ENCODE assay signal across 9 mouse cellular contexts in genomic region chr8:69939633-69940032, GRCm38 (mm10). TPM values are rescaled to one million over a fixed set of nuclear protein-coding genes. Genes with fewer than 3 reads are reported as not detected.
DNase-seq lines count a peak whose midpoint lies in the region; ATAC-seq and TF ChIP-seq lines count a peak whose summit lies in the region.
"Had no signal": no experiment of that assay in that cellular context is flagged by ENCODE, and none has a peak within 500 bp of the region (broad histone marks: within the 10 kb centered on the region; RNA-seq: fewer than 3 reads in every experiment).

No protein-coding gene starts in this region.

- H3K27ac ChIP-seq in neural tube, embryonic 15.5 days (replicated peaks), result no peak overlapping the region
- peak overlapping the region; percentile 56 for H3K27ac ChIP-seq in kidney, embryonic 15.5 days
- H3K27ac ChIP-seq in neural tube, embryonic 13.5 days (replicated peaks), result 0 out of 2 replicates have a peak overlapping the region, but pooled peaks have one; percentile 18
- no peak overlapping the region for H3K27ac ChIP-seq in midbrain, postnatal 0 days (ENCODE audit: low read depth, low read length)
- H3K27ac ChIP-seq: lung, embryonic 15.5 days had no signal

- H3K4me3 ChIP-seq in neural tube, embryonic 15.5 days (replicated peaks), result no peak overlapping the region
- H3K4me3 ChIP-seq in kidney, embryonic 15.5 days (replicated peaks), result no peak overlapping the region
- H3K4me3 ChIP-seq in neural tube, embryonic 13.5 days, result no peak overlapping the region
- H3K4me3 ChIP-seq in midbrain, postnatal 0 days (ENCODE audit: low read depth, low read length), result no peak overlapping the region
- H3K4me3 ChIP-seq: lung, embryonic 15.5 days had no signal

- no peak overlapping the region for H3K9ac ChIP-seq in neural tube, embryonic 15.5 days (replicated peaks)
- no peak overlapping the region for H3K9ac ChIP-seq in kidney, embryonic 15.5 days
- H3K9ac ChIP-seq in neural tube, embryonic 13.5 days, result no peak overlapping the region
- H3K9ac ChIP-seq in midbrain, postnatal 0 days (replicated peaks; ENCODE audit: low read length, poor library complexity, severe bottlenecking), result no peak overlapping the region
- H3K9ac ChIP-seq: lung, embryonic 15.5 days had no signal

- peak; percentile 27 for DNase-seq in neural tube, embryonic 10.5 days (ENCODE audit: extremely low spot score, low spot score)
- DNase-seq in gastrocnemius, adult 18-20 months (ENCODE audit: low spot score), result peak; percentile 76
- no peak for DNase-seq in left cerebral cortex, postnatal 36 days (ENCODE audit: low spot score in 2 of 2)
- no peak for DNase-seq in midbrain, postnatal 0 days (ENCODE audit: low spot score)

- intact Hi-C loops in left cerebral cortex, postnatal 36 days (cut with DNase I), result no loop called here

- no peak for ATAC-seq in neural tube, embryonic 15.5 days (ENCODE audit: low FRiP score)
- ATAC-seq in kidney, embryonic 15.5 days (replicated peaks; ENCODE audit: low FRiP score), result peak; percentile 86
- ATAC-seq in neural tube, embryonic 13.5 days (ENCODE audit: low read depth), result no peak
- no peak for ATAC-seq in frontal cortex, adult (ENCODE audit: low TSS enrichment)
- no peak for ATAC-seq in midbrain, postnatal 0 days (ENCODE audit: low FRiP score)

- no peak for TF ChIP-seq CTCF in midbrain, postnatal 0 days (IDR thresholded peaks at IDR 0.05)

- no peaks in the 10 kb centered on the region for H3K27me3 ChIP-seq in neural tube, embryonic 15.5 days (replicated peaks)
- no peaks in the 10 kb centered on the region for H3K27me3 ChIP-seq in kidney, embryonic 15.5 days
- no peaks in the 10 kb centered on the region for H3K27me3 ChIP-seq in neural tube, embryonic 13.5 days
- no peaks in the 10 kb centered on the region for H3K27me3 ChIP-seq in midbrain, postnatal 0 days (ENCODE audit: insufficient read depth, low read length)
- H3K27me3 ChIP-seq: lung, embryonic 15.5 days had no signal

- peaks cover 7% of the 10 kb centered on the region; the same call in 1 of the 2 replicates for H3K4me1 ChIP-seq in neural tube, embryonic 15.5 days
- H3K4me1 ChIP-seq in kidney, embryonic 15.5 days, result peaks cover 58% of the 10 kb centered on the region
- H3K4me1 ChIP-seq in neural tube, embryonic 13.5 days (replicated peaks), result peaks cover 27% of the 10 kb centered on the region
- no peaks in the 10 kb centered on the region for H3K4me1 ChIP-seq in midbrain, postnatal 0 days (ENCODE audit: insufficient read depth, low read length)

- no peaks in the 10 kb centered on the region for H3K9me3 ChIP-seq in neural tube, embryonic 15.5 days (replicated peaks)
- H3K9me3 ChIP-seq in kidney, embryonic 15.5 days (replicated peaks), result no peaks in the 10 kb centered on the region
- no peaks in the 10 kb centered on the region for H3K9me3 ChIP-seq in neural tube, embryonic 13.5 days
- no peaks in the 10 kb centered on the region for H3K9me3 ChIP-seq in midbrain, postnatal 0 days (ENCODE audit: low read length)
- H3K9me3 ChIP-seq: lung, embryonic 15.5 days had no signal

- H3K4me2 ChIP-seq in neural tube, embryonic 15.5 days, result no peak overlapping the region
- no peak overlapping the region for H3K4me2 ChIP-seq in kidney, embryonic 15.5 days
- H3K4me2 ChIP-seq in neural tube, embryonic 13.5 days, result no peak overlapping the region
- H3K4me2 ChIP-seq in midbrain, postnatal 0 days (ENCODE audit: low read depth, low read length, poor library complexity, severe bottlenecking), result no peak overlapping the region
- H3K4me2 ChIP-seq: lung, embryonic 15.5 days had no signal

- 56% methylated on average over 3 of the region's 3 CpGs for WGBS in neural tube, embryonic 15.5 days
- WGBS in kidney, embryonic 15.5 days, result 17% methylated on average over 3 of the region's 3 CpGs
- 68% methylated on average over 3 of the region's 3 CpGs for WGBS in neural tube, embryonic 13.5 days
- WGBS in midbrain, postnatal 0 days, result 65% methylated on average over 3 of the region's 3 CpGs

- H3K36me3 ChIP-seq in neural tube, embryonic 15.5 days, result peaks cover 6% of the 10 kb centered on the region; the same call in 1 of the 2 replicates
- peaks cover 15% of the 10 kb centered on the region for H3K36me3 ChIP-seq in kidney, embryonic 15.5 days
- peaks cover 11% of the 10 kb centered on the region; the same call in 1 of the 2 replicates for H3K36me3 ChIP-seq in neural tube, embryonic 13.5 days
- H3K36me3 ChIP-seq in midbrain, postnatal 0 days (ENCODE audit: insufficient read depth, low read length), result no peaks in the 10 kb centered on the region

RNA-seq across cellular contexts. Expression of gene Yjefn3, which starts 37.1 kb away (rescaled TPM):
- polyA plus RNA-seq in neural tube, embryonic 15.5 days (2015; fragmentation: Nextera tagmentation; extraction: Ambion mirVana), result 11.8 and 15.6 TPM in 2 replicates
- total RNA-seq in gastrocnemius, adult 18-20 months (2021), result 1 to 10 TPM; 8.3 to 9.7 TPM
- 4.5 and 5.2 TPM in 2 replicates for polyA plus RNA-seq in kidney, embryonic 15.5 days (2015; fragmentation: Nextera tagmentation; extraction: Ambion mirVana)
- polyA plus RNA-seq in neural tube, embryonic 13.5 days (2015; fragmentation: Nextera tagmentation; extraction: Ambion mirVana), result 10.0 and 12.1 TPM in 2 replicates
- total RNA-seq in left cerebral cortex, postnatal 36 days (2021), result 10 to 100 TPM; 23.7 to 31.3 TPM
- total RNA-seq in midbrain, postnatal 0 days (2014; rRNA removed), result 7.6 and 8.0 TPM in 2 replicates
- polyA plus RNA-seq in midbrain, postnatal 0 days (2015; fragmentation: Nextera tagmentation; extraction: Ambion mirVana), result 13.4 and 15.4 TPM in 2 replicates

RNA-seq across cellular contexts. Expression of gene Ndufa13, which starts 37.3 kb away (rescaled TPM):
- polyA plus RNA-seq in neural tube, embryonic 15.5 days (2015; fragmentation: Nextera tagmentation; extraction: Ambion mirVana), result 190 and 209 TPM in 2 replicates
- 100 to 1,000 TPM; 347 to 364 TPM for total RNA-seq in gastrocnemius, adult 18-20 months (2021)
- polyA plus RNA-seq in kidney, embryonic 15.5 days (2015; fragmentation: Nextera tagmentation; extraction: Ambion mirVana), result 205 and 210 TPM in 2 replicates
- 169 and 186 TPM in 2 replicates for polyA plus RNA-seq in neural tube, embryonic 13.5 days (2015; fragmentation: Nextera tagmentation; extraction: Ambion mirVana)
- total RNA-seq in left cerebral cortex, postnatal 36 days (2021), result 100 to 1,000 TPM; 144 to 161 TPM
- 55.6 and 86.8 TPM in 2 replicates for total RNA-seq in midbrain, postnatal 0 days (2014; rRNA removed)
- 239 and 243 TPM in 2 replicates for polyA plus RNA-seq in midbrain, postnatal 0 days (2015; fragmentation: Nextera tagmentation; extraction: Ambion mirVana)

RNA-seq across cellular contexts. Expression of gene Tssk6, which starts 37.6 kb away (rescaled TPM):
- polyA plus RNA-seq in neural tube, embryonic 15.5 days (2015; fragmentation: Nextera tagmentation; extraction: Ambion mirVana), result 4.3 TPM in 2 replicates
- not detected for total RNA-seq in gastrocnemius, adult 18-20 months (2021)
- polyA plus RNA-seq in kidney, embryonic 15.5 days (2015; fragmentation: Nextera tagmentation; extraction: Ambion mirVana), result 3.4 and 4.6 TPM in 2 replicates
- 3.4 TPM in 2 replicates for polyA plus RNA-seq in neural tube, embryonic 13.5 days (2015; fragmentation: Nextera tagmentation; extraction: Ambion mirVana)
- under 1 TPM in 1 of 2 experiments, not detected in 1; 0.32 TPM for total RNA-seq in left cerebral cortex, postnatal 36 days (2021)
- not detected in 2 replicates for total RNA-seq in midbrain, postnatal 0 days (2014; rRNA removed)
- 4.4 and 4.6 TPM in 2 replicates for polyA plus RNA-seq in midbrain, postnatal 0 days (2015; fragmentation: Nextera tagmentation; extraction: Ambion mirVana)

RNA-seq across cellular contexts. Expression of gene Cilp2, which starts 52.1 kb away (rescaled TPM):
- polyA plus RNA-seq in neural tube, embryonic 15.5 days (2015; fragmentation: Nextera tagmentation; extraction: Ambion mirVana), result 5.3 and 6.0 TPM in 2 replicates
- total RNA-seq in gastrocnemius, adult 18-20 months (2021), result 1 to 10 TPM; 2.5 to 2.7 TPM
- polyA plus RNA-seq in kidney, embryonic 15.5 days (2015; fragmentation: Nextera tagmentation; extraction: Ambion mirVana), result 0.88 and 0.98 TPM in 2 replicates
- 3.1 and 3.9 TPM in 2 replicates for polyA plus RNA-seq in neural tube, embryonic 13.5 days (2015; fragmentation: Nextera tagmentation; extraction: Ambion mirVana)
- total RNA-seq in left cerebral cortex, postnatal 36 days (2021), result 1 to 10 TPM in 1 of 2 experiments, under 1 TPM in 1; 0.91 to 1.0 TPM
- total RNA-seq in midbrain, postnatal 0 days (2014; rRNA removed), result 12.0 and 14.9 TPM in 2 replicates
- 7.5 and 8.0 TPM in 2 replicates for polyA plus RNA-seq in midbrain, postnatal 0 days (2015; fragmentation: Nextera tagmentation; extraction: Ambion mirVana)

RNA-seq across cellular contexts. Expression of gene Gatad2a, which starts 56.6 kb away (rescaled TPM):
- polyA plus RNA-seq in neural tube, embryonic 15.5 days (2015; fragmentation: Nextera tagmentation; extraction: Ambion mirVana), result 24.8 and 24.9 TPM in 2 replicates
- total RNA-seq in gastrocnemius, adult 18-20 months (2021), result 10 to 100 TPM; 28.6 to 38.8 TPM
- polyA plus RNA-seq in kidney, embryonic 15.5 days (2015; fragmentation: Nextera tagmentation; extraction: Ambion mirVana), result 40.0 and 42.2 TPM in 2 replicates
- 30.6 and 31.8 TPM in 2 replicates for polyA plus RNA-seq in neural tube, embryonic 13.5 days (2015; fragmentation: Nextera tagmentation; extraction: Ambion mirVana)
- total RNA-seq in left cerebral cortex, postnatal 36 days (2021), result 10 to 100 TPM; 27.3 to 27.6 TPM
- 24.4 and 30.1 TPM in 2 replicates for total RNA-seq in midbrain, postnatal 0 days (2014; rRNA removed)
- 17.2 and 19.3 TPM in 2 replicates for polyA plus RNA-seq in midbrain, postnatal 0 days (2015; fragmentation: Nextera tagmentation; extraction: Ambion mirVana)

Comparison
In these comparisons a context has a peak if more than half of its experiments do, and no peak if none do; other contexts are left out.
1. H3K27ac ChIP-seq: peak in kidney, embryonic 15.5 days (single experiment) and neural tube, embryonic 13.5 days (single experiment); none in neural tube, embryonic 15.5 days (single experiment) and midbrain, postnatal 0 days (single experiment).
2. DNase-seq: peak in neural tube, embryonic 10.5 days (single experiment) and gastrocnemius, adult 18-20 months (single experiment); none in left cerebral cortex, postnatal 36 days (0 of 2) and midbrain, postnatal 0 days (single experiment).